Mouse (Mus musculus): ENCODE measurements at regions not wholly inside any gene's neighbourhood (a gene's known extent, or its start where the extent isn't known, plus 50 kb on each side); places are given as distances from the start of the nearest gene placed in this dataset.

DNA sequence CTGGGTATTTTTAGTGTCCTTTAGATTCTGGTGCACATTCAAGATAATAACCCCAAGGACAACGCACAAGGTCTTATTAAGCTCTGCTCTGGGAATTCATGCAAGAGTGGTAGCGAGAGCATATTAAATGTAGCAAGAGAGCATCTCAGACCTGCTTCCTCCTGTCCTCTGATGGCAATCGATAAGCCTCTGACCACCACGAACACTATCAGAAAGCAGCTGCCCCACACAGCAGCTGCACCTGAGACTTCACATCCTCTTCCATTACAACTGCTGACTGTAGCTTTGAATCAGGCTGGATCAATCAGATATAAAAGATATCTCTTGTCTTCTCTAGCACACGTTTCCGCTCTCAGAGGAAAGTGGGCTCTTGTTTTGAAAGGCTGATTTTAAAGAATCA, 117.8 kb downstream of the Tmco5 start:
- TF ChIP-seq CTCF (IDR thresholded peaks at IDR 0.05; ENCODE audit: low read depth), result no peak
- no peak for TF ChIP-seq EP300 (IDR thresholded peaks at IDR 0.05; ENCODE audit: low read depth)
